Mouse (Mus musculus) MEL (cell line): ENCODE measurements around the gene Blm. TPM values are rescaled to one million over a fixed set of nuclear protein-coding genes. Genes with fewer than 3 reads are reported as not detected.

Experiments
- DNase-seq: peaks from one replicate; pipeline ENCODE4 v3.0.0; 2011; ENCODE audit warnings: low read depth, low spot score
- H3K27ac ChIP-seq: 2 replicates; pipeline ENCODE4 v1.5.1; 2012; ENCODE audit warnings: low read depth, mild to moderate bottlenecking, control low read depth, low read length, moderate library complexity; ENCODE audit not compliant: control insufficient read depth
- H3K27me3 ChIP-seq, 2 experiments: fragments of 150-350 bp in 1 of 2; sonication (generic) in 1 of 2; 2 replicates each; pipeline ENCODE4 v1.6.1; 2012; ENCODE audit warnings: low read length in 2 of 2, mild to moderate bottlenecking in 2 of 2, improper control_type of control experiment in 1 of 2, moderate library complexity in 1 of 2; ENCODE audit not compliant: insufficient read depth in 2 of 2, control insufficient read depth in 1 of 2
- H3K36me3 ChIP-seq, 2 experiments: 2 replicates each; pipeline ENCODE4 v1.6.1; 2012 to 2014; ENCODE audit warnings: low read length in 2 of 2, improper control_type of control experiment in 1 of 2, inconsistent platforms in 1 of 2, mild to moderate bottlenecking in 1 of 2; ENCODE audit not compliant: insufficient read depth in 2 of 2, control insufficient read depth in 1 of 2
- H3K4me1 ChIP-seq, 2 experiments: fragments of 150-350 bp in 1 of 2; sonication (generic) in 1 of 2; 2 replicates each; pipeline ENCODE4 v1.6.1; 2012; ENCODE audit warnings: low read length in 2 of 2, improper control_type of control experiment in 1 of 2, mild to moderate bottlenecking in 1 of 2; ENCODE audit not compliant: insufficient read depth in 2 of 2, control insufficient read depth in 1 of 2
- H3K4me3 ChIP-seq, 2 experiments: fragments of 150-350 bp in 1 of 2; sonication (generic) in 1 of 2; 2 replicates each; pipeline ENCODE4 v1.5.1; 2012; ENCODE audit warnings: low read depth in 2 of 2, low read length in 2 of 2, mild to moderate bottlenecking in 2 of 2, moderate library complexity in 2 of 2, control low read depth in 1 of 2, improper control_type of control experiment in 1 of 2; ENCODE audit not compliant: control insufficient read depth in 1 of 2, insufficient read depth in 1 of 2
- H3K79me2 ChIP-seq: 2 replicates; pipeline ENCODE4 v1.6.1; 2012; ENCODE audit warnings: mild to moderate bottlenecking, low read length, moderate library complexity; ENCODE audit not compliant: control insufficient read depth, poor library complexity, insufficient read depth
- H3K9ac ChIP-seq: 2 replicates; pipeline ENCODE4 v1.6.1; 2012; ENCODE audit warnings: low read depth, mild to moderate bottlenecking, control low read depth, low read length, moderate library complexity; ENCODE audit not compliant: control insufficient read depth, poor library complexity, severe bottlenecking
- H3K9me3 ChIP-seq: fragments of 150-350 bp; sonication (generic); replicated peaks from 2 replicates; pipeline ENCODE4 v1.6.1; 2012; ENCODE audit warnings: mild to moderate bottlenecking, low read length, improper control_type of control experiment, moderate library complexity; ENCODE audit not compliant: insufficient read depth
- BHLHE40 ChIP-seq: IDR thresholded peaks from 2 replicates; pipeline ENCODE4 v1.6.1; 2012; ENCODE audit warnings: low read depth, mild to moderate bottlenecking, inconsistent platforms, low read length, improper control_type of control experiment, borderline replicate concordance
- EP300 ChIP-seq, 2 experiments: IDR thresholded peaks; 2 replicates each; pipeline ENCODE4 v1.6.1; 2011; ENCODE audit warnings: improper control_type of control experiment in 2 of 2, low read length in 2 of 2, low read depth in 1 of 2, mild to moderate bottlenecking in 1 of 2
- ETS1 ChIP-seq: IDR thresholded peaks from 2 replicates; pipeline ENCODE4 v1.6.1; 2012; ENCODE audit warnings: low read depth, mild to moderate bottlenecking, inconsistent platforms, low read length, improper control_type of control experiment, moderate library complexity
- GATA1 ChIP-seq: IDR thresholded peaks from 2 replicates; pipeline ENCODE4 v1.6.1; 2011; ENCODE audit warnings: low read depth, low read length, improper control_type of control experiment
- MAX ChIP-seq: IDR thresholded peaks from 2 replicates; pipeline ENCODE4 v1.6.1; 2011; ENCODE audit warnings: low read length, improper control_type of control experiment
- MEF2A ChIP-seq: IDR thresholded peaks from 2 replicates; pipeline ENCODE4 v1.6.1; 2014; ENCODE audit warnings: low read depth, mild to moderate bottlenecking, inconsistent platforms, low read length, improper control_type of control experiment; ENCODE audit not compliant: poor library complexity, insufficient replicate concordance, severe bottlenecking; ENCODE audit errors: extremely low read depth
- MYB ChIP-seq: IDR thresholded peaks from 2 replicates; pipeline ENCODE4 v1.6.1; 2011; ENCODE audit warnings: mild to moderate bottlenecking, low read depth, low read length, improper control_type of control experiment
- RAD21 ChIP-seq: IDR thresholded peaks from 2 replicates; pipeline ENCODE4 v1.6.1; 2011; ENCODE audit warnings: mild to moderate bottlenecking, low read depth, low read length, improper control_type of control experiment
- RCOR1 ChIP-seq: IDR thresholded peaks from 2 replicates; pipeline ENCODE4 v1.6.1; 2012; ENCODE audit warnings: low read depth, mild to moderate bottlenecking, inconsistent platforms, low read length, improper control_type of control experiment
- SIN3A ChIP-seq: IDR thresholded peaks from 2 replicates; pipeline ENCODE4 v1.6.1; 2012; ENCODE audit warnings: low read length, improper control_type of control experiment, inconsistent platforms
- SMC3 ChIP-seq: IDR thresholded peaks from 2 replicates; pipeline ENCODE4 v1.6.1; 2011; ENCODE audit warnings: low read depth, low read length, improper control_type of control experiment
- TAL1 ChIP-seq: IDR thresholded peaks from 2 replicates; pipeline ENCODE4 v1.6.1; 2012; ENCODE audit warnings: mild to moderate bottlenecking, inconsistent platforms, low read length, moderate library complexity, mixed read lengths
- TCF12 ChIP-seq: IDR thresholded peaks from 2 replicates; pipeline ENCODE4 v1.6.1; 2014; ENCODE audit warnings: low read depth, mild to moderate bottlenecking, inconsistent platforms, low read length, improper control_type of control experiment, moderate library complexity
- USF1 ChIP-seq: IDR thresholded peaks from 2 replicates; pipeline ENCODE4 v1.6.1; 2014; ENCODE audit warnings: low read depth, mild to moderate bottlenecking, inconsistent platforms, low read length, improper control_type of control experiment, moderate library complexity
- polyA plus RNA-seq, 2 experiments: library from polyadenylated mRNA; stranded (reverse) in 1 of 2; unstranded in 1 of 2; fragments of >175 nt in 1 of 2; fragments of >200 nt in 1 of 2; gene quantifications; 2 replicates each; pipeline versions ENCODE4 v1.2.1 to v1.2.4; 2012; ENCODE audit warnings: low replicate concordance in 2 of 2, low read depth in 1 of 2; ENCODE audit not compliant: insufficient read length in 2 of 2, insufficient read depth in 1 of 2, missing spikeins in 1 of 2
- total RNA-seq: library from RNA; depleted of rRNA; stranded (reverse); fragments of 300-350 nt; gene quantifications from 2 replicates; pipeline ENCODE4 v1.2.3, GENCODE M21; 2012

The Blm gene
- total and polyA plus RNA-seq, 3 experiments = 28.5 to 83.8 (median 52.0) TPM

GRCm38 (mm10) chr7:80499190-80499962 is 35.5 kb downstream of the Blm start:
- H3K27ac ChIP-seq = peak overlapping the region; percentile 52

GRCm38 (mm10) chr7:80496656-80497055 is 38.3 kb downstream of the Blm start:
- no peaks in the 10 kb centered on the region for H3K9me3 ChIP-seq
- peaks cover 29% of the 10 kb centered on the region in 2 experiments for H3K4me1 ChIP-seq
- peaks cover 19 to 57% of the 10 kb centered on the region in 2 experiments for H3K36me3 ChIP-seq
- TF ChIP-seq ETS1 (peak; percentile 31; the same call in 1 of the 2 replicates), USF1 (no peak)
- TF ChIP-seq, all 39 proteins: peak for 1
- Histone ChIP-seq H3K9ac (no peak overlapping the region), H3K27me3 (no peaks in the 10 kb centered on the region), H3K4me3 (no peak overlapping the region), H3K27ac (peak overlapping the region; percentile 50; the same call in 1 of the 2 replicates), H3K79me2 (no peaks in the 10 kb centered on the region)
- DNase-seq = no peak

More at GRCm38 (mm10) chr7:80499190-80499962, 35.5 kb downstream of the Blm start:
- Histone ChIP-seq H3K36me3 (peaks cover 38 to 58% of the 10 kb centered on the region in 2 experiments), H3K4me3 (no peak overlapping the region), H3K27me3 (no peaks in the 10 kb centered on the region), H3K9ac (no peak overlapping the region), H3K9me3 (no peaks in the 10 kb centered on the region), H3K4me1 (peaks cover 27 to 29% of the 10 kb centered on the region in 2 experiments), H3K79me2 (no peaks in the 10 kb centered on the region)
- TF ChIP-seq TCF12 (peak; percentile 81), SIN3A (peak; percentile 29; the same call in 1 of the 2 replicates), MAX (no peak), EP300 (IDR thresholded peaks at IDR 0.05; ENCODE audit: low read depth in 1 of 2, low read length in 2 of 2) (peak; percentile 73 to 75), SMC3 (no peak), BHLHE40 (no peak), ETS1 (peak; percentile 73), TAL1 (peak; percentile 31; the same call in 1 of the 2 replicates), MYB (no peak), RAD21 (no peak), MEF2A (0 out of 2 replicates have a peak, but pooled peaks have one; percentile 52), RCOR1 (peak; percentile 76; the same call in 1 of the 2 replicates), GATA1 (peak; percentile 86)
- peak; percentile 48 for DNase-seq
